Mouse (Mus musculus): ENCODE measurements around the gene Ppp2r5d.

The Ppp2r5d gene

DNA sequence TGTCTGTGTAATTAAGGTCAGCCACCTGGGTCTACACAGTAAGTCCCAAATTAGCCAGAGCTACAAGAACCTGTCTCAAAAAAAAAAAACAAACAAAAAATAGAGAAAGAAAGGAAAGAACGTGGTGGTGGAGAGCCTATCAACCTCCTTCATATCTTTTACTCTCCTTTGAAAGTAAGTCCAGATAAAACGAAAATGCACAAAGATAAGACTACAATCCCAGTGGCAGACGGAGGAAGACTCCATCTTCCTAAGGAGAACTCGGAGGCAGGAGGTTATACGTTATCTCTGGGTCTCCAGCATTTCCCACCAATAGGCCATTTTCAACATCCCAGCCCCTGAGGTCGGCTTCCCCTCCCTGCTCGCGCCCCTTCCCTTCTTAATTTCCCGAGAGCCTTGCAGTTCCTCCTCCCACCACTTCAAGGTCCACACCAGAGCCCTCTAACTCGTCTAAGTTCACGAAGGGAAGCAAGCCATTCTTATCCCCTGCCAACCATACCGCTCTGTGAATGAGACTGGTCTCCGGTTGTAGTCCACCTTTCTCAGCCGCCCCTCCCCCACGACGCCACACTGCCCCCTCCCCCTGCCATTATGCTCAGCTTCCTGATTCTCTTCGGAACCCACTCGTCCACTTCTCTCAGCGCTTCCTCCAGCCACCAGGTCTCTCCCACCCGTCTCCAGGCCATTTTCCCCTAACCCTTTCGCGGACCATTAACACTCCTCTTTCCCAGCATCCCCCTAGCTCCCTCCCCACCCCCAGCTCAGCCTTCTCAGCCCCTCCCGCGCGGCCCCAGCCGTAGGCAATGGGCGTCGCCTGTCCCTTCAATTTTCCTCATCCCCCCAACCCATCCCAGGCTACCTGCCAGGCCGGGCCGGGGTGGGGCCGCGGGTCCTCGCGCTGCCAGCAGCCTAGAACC lies 24.8 kb downstream of the Ppp2r5d start:
- peak; percentile 40 for DNase-seq

DNA sequence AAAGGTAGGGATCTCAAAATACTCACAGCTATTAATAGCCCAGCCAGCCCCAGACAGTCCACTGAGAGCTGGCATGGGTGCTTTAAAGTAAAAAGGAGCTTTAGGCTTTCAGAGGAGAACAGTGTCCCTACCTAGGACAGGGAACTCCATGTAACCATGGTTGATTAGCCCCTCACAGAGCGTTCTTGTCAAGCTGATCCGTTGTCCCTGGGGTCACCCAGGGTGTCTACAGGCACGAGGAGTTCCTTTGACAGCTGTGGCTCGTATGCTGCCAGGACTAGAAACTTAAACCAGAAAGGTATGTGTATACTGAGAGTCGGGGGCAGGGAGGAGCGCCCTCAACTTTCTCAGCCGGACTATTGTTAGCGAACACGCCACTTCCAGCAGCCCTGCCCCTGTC lies 26.0 kb downstream of the Ppp2r5d start:
- DNase-seq, result no peak

DNA sequence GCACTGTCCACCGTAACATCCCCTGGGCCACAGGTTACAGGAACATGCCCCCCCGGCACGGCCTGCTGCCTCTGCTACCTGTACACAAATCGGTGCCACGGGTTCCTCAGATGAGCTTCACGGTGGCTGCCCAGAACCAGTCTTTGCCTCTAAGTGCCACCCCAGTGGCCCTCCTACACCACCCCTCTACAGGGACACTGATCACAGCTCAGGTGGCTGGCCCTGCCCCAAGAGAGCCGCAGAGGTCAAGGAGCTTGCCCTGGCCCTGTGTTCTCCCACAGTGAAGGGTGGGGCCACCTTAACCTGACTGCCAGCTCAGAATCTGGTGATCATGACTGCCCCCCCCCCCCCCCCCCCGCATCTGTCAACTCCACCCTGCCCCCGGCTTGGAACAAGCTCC lies 26.5 kb downstream of the Ppp2r5d start, which contains the start of gene Mea1:
Mea1 (plus strand) TSS at position 378 of the 400 bp plus-strand sequence.
- DNase-seq, result peak; percentile 51

DNA sequence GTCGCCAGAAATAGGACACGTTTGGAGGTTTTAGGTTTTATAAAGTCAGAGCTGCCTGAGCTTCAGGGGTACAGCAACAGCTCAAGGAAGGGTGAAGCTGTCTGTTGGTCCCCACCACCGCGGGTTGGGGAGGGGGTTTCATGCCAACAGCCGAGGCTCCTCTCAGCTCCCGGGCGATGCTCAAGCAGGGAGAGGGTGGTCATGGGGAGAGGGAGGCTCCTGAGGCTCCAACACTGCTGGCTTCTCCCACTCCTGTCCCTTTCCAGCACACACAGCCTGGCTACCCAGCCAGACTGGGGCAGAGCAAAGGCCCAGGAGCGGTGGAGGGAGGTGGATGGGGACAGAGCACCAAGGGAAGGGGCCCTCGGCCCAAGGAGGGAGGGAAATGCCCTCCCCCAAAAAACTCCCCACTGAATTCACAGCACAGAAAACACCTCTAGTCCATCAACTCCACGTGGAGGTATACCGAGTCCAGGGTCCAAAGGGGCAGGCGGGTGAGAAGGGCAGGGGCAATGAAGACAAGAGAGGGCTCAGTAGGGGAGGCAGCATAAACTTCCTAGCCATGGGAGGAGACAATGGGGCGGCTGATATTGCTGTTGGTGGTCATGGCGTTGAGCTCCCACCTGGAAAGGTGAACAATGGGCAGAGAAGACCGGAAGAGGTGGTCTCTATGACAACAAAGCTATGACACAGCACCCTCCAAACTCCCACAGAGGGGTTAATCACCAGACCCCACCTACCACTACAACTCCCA lies 30.2 kb downstream of the Ppp2r5d start:
- no peak for DNase-seq

DNA sequence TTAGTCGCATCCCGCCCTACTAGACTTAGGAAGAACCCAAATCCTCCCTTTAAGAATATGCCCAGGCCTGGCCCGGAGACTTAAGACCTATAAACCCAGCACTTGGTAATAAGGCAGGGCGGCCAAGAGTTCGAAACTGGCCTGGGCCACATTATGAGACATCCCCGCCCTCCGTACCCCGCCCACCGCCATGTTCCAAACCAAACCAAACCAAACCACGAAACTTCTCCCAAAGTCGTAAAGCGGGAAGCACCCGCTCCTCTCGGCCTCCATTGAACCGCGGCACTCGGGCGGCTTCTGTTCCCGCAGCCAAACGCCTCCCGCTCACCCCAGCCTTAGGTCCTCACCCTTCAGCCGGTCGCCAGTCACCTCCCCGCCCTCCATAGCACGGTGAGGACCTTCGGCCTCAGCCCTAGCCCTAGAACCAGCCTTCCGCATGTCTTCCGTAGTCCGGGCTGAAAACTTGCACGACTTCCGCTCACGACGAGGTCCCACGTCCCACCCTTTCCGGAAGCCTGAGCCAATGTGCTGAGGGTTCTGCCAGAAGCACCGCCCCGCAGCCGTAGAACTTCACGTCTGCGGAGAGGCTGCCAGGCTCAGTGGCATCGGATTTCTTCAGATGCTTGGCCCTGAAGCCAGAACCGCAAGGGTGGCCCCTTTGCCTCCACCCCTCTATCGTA lies 30.9 kb downstream of the Ppp2r5d start, which contains the start of gene Rrp36:
Rrp36 (minus strand) TSS at position 503 of the 680 bp plus-strand sequence.
- peak; percentile 92 for DNase-seq

DNA sequence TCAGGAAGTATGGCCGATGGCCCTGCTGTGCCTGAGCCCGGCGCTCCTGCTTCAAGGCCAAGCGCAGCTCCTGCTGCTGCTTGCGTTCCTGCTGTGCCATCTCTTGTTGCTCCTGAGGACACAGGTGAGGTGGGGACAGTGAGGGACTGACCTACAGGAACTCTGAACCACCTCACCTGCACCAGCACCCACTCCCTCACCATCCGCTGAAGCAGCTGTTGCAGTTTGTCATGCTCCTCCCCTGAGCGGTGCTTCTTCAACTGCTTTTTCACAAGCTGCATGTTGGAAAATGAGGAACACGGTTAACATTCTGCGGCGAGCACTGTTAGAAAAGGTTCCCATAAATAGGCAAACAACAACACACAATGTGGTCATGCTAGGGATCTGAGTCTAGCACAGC lies 35.0 kb downstream of the Ppp2r5d start:
- DNase-seq, result no peak

DNA sequence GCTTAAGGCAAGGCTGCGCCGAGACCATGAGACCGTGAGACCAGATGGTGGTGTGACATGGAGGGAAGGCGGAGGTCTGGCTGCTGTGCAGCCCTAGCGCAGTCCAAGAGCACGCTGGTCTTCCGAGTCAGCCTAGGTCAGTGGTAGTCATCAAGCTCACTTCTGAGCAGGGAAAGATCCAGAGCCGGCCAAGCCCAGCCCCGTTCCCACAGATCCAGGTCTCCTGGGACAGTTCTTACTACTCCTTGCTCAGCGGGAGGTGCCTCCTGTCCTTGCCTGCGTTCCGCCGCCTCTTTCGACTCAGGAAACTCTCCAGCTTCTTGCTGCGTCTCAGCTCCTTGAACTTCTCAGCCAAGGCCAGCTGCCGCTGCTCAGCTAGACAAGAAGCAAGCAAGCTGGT lies 37.2 kb downstream of the Ppp2r5d start:
- no peak for DNase-seq

DNA sequence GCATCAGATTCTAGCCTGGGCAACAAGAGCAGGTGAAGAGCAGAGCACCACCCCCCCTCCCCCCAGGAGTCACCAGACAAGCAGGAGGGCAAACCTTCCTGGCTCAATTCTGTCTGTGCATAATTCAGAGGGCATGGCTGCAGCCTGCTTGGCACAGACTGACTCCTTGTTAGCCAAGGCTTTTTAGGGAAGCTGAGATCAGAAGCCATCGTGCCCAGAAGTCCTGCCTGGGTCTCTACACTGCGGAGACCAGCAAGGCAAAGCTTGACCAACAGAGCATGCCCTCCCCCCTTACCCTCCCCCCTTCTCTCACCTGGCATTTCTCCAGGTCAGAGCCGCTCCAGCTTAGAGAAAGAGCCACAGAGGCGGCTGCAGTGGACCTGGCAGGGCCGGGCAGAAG lies 42.2 kb downstream of the Ppp2r5d start:
- DNase-seq, result peak; percentile 44

DNA sequence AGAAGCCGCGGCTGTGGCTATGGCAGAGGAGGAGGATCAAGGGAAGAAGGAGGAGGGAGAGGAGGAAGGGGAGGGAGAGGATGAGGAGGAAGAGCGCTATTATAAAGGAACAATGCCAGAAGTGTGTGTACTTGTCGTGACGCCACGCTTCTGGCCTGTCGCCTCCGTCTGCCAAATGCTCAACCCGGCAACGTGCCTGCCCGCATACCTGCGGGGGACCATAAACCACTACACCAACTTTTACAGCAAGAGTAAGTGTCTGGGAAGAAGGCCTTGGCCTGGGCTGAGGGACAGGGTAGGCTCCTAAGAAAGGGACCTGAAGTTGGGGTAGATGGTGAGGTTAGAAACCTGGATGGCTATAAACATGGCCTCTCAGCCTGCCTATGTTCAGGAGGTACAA lies 42.9 kb downstream of the Ppp2r5d start:
- no peak for DNase-seq

DNA sequence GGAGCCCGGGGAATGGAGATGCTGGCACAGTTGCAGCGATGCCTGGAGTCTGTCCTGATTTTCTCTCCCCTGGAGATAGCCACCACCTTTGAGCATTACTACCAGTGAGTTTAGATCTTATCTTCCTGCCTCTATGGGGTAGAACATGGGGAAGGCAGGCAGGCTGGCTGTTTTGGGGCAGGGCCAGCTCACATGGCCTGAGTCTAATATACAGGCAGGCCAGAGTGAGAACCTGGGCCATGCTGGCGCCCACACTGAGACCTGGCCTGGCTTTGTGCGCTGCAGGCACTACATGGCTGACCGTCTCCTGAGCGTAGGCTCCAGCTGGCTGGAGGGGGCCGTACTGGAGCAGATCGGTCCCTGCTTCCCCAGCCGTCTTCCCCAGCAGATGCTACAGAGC lies 43.6 kb downstream of the Ppp2r5d start:
- no peak for DNase-seq

DNA sequence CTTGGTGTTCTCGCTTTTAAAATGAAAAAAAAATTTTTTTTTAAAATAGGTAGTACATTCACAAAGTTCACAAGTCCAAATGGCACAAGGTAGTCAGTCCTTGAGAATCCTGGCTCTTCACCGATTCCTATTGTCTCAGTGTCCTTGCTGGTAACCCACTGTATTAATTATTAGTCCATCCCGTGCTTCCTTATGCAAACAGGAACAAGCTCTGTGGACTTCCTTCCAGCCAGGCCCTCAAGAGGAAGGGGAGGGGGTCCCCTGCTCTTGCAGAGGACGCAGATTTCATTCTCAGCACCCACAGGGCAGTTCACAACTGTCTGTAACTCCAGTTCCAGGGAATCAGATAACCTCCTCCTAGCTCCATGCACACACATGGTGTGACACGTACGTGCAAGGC lies 48.9 kb downstream of the Ppp2r5d start:
- DNase-seq, result no peak

DNA sequence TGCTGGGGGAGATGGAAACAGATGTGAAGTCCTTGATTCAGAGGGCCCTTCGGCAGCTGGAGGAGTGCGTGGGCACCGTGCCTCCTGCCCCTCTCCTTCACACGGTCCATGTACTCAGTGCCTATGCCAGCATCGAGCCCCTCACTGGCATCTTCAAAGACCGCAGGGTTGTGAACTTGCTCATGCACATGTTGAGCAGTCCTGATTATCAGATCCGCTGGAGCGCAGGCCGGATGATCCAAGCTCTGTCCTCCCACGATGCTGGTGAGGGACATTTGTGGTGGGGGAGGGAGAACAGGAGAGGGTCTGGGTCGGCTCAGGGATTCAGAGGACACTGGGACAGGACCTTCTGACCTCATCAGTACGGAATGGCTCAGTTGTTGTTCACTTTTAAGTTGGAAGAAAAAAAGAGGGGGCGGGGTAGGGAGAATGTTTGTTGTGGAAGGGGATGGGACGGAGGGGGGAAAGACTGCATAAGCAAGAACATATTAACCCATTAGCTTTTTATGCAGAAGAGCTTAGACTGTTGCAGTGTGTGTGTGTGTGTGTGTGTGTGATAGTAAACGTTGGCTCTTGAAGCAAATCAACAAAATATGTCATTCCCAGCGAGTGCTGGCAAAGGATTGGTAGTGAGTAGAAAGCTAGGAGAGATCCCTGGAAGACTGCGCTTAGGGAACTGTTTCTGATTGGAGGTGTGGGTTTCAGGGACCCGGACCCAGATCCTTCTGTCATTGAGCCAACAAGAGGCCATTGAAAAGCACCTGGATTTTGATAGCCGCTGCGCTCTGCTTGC lies 53.0 kb downstream of the Ppp2r5d start:
- no peak for DNase-seq

DNA sequence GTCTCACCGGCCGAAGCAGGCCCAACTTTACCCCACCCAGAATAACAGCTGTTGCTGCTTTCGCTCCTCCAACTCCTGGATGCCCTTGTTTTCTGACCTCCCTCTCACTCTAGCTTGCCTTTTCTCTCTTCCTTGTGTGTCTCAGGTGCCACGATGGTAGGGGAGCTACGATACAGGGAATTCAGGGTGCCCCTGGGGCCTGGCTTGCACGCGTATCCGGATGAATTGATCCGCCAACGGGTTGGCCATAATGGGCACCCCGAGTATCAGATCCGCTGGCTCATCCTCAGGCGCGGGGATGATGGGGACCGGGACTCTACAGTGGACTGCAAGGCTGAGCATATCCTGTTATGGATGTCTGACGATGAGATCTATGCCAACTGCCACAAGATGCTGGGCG lies 53.6 kb downstream of the Ppp2r5d start:
- no peak for DNase-seq

DNA sequence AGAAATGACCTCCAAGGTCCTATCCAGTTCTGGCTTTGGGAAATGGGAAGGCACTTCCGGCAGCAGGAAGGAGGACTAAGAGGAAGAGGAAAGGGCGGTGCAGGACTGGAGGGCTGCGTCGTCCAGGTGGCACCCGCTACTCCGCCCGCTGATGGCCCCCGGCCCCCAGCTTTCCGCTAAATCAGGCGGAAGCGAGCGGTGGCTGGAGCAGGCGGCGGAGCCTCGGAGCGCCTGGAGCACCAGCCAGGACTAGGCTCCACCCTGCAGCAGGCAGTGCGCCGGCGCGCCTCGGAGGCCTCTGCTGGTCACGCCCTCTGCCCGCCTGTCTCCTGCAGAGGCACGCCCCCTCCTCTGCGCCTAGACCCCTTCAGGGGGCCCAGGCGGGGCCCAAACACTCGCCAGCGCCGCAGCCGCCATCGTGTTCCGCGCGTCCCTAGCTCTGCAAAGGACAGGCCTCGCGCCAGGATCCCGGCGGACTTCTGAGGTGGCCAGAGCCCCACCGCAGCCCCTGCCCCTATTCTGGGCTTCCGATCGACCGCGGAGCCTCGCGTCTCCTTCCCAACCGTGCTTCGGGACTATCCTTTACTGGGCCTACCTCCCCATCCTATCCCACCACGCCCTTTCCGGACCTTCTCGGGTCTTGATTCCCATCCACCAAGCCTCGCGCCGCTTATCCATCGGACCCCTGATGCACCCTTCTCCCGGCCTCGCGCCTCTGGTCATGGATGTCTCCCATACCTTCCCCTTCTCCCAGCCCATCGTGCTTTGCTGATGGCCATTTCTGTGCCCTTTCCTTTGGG lies 54.5 kb downstream of the Ppp2r5d start, which contains the start of gene Cul7:
Cul7 (plus strand) TSS at position 106 of the 800 bp plus-strand sequence.
- peak; percentile 93 for DNase-seq

DNA sequence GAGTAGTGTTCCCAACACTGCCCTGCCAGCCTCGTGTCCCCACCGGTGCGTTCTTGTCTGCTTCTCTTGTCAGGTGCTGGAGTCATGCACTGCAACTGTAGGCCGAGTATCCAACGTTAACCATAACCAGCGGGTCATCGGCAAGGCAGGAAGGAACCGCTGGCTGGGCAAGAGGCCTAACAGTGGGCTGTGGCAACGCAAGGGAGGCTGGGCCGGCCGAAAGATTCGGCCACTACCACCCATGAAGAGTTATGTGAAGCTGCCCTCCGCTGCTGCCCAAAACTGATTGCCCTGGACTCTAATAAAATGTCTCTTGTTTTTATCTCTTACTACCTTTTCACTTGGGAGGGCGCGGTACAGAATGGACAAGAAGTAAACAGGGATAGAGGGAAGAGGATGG lies 55.1 kb downstream of the Ppp2r5d start:
- DNase-seq, result no peak

DNA sequence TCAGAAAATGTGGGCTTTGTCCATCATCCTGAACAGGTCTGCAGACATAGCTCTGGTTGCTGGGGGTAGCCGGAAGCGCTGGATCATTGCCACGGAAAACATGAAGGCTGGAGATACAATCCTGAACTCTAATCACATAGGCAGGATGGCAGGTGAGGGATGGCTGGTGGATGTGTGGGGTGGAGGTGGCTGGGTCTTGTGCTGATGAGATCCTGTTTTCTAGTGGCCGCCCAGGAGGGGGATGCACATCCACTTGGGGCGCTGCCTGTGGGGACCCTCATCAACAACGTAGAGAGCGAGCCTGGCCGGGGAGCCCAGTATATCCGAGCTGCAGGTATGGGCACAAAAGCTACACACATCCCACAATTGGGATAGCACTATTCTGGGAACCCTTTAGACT lies 56.5 kb downstream of the Ppp2r5d start:
- no peak for DNase-seq

DNA sequence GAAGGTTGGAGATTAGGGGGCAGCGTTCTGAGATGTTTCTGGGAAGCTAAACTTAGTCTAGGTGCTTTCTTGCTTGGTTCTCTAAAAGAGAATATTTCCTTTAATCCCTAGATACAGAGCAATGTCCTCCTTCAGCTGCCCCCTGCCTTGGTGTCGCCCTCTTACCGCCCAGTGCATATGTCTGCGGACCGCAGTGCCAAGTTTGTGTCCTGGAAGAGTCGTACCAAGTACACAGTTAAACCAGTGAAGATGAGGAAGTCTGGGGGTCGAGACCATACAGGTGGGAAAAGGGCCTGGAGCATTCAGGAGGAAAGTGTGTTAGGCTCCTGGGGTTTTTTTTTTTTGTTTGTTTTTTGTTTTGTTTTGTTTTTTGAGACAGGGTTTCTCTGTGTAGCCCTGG lies 57.6 kb downstream of the Ppp2r5d start:
- DNase-seq, result no peak

DNA sequence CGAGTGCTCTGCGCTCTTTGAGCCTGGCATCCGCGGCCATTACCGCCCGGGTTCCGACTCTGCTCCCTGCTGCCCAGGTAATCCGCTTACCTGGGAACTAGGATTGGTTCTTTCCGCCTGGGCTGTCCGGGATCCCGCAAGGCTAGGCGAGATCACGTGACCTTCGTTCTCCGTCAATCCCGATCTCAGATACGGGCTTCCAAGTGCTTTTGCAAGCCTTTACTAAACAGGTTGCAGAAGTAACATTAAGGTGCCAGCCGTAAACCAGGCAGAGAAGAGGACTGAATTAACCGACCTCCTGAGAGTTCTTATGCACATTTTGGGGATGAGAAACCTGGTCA lies 58.6 kb downstream of the Ppp2r5d start:
- DNase-seq, result no peak

DNA sequence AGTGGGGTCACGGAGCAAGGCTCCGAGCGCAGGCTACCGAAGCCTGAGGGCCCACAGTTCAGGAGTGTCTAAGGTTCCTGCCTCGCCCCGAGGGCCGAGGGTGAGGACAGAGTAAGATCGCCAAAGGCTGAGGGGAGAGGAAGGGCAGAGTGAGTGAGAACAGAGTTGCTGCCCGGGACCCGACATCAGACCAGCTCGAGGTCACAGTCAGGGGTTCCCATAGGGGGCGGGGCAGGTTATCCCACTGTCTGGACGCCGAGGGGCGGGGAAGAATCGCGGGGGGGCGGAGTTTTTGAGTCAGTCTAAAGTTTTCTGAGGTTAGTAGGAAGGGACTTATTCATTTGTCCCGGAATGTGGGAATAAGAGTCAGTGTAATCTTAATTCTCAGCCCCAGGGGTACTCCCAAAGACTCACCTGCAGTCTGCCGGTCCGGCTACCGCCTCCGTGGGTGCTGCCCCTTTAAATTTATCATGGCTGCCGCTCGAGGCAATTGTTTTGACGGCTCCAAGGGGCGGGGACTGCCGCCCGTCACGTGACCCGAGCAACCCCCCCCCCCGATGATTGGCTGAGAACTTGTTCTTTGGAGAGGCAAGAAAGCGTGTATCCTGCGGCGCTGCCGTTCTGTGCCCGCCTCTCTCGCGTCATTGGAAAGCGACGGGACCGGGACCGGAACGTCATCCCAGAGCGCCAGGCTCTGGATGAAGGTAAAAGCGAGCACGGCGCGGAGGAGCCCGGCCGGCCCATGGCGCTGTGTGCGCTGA lies 59.2 kb downstream of the Ppp2r5d start, which contains the start of the genes Klc4 and Mrpl2:
Klc4 (minus strand) TSS at position 462 of the 761 bp plus-strand sequence.
Mrpl2 (plus strand) TSS at position 669 of the 761 bp plus-strand sequence.
- peak; percentile 98 for DNase-seq

DNA sequence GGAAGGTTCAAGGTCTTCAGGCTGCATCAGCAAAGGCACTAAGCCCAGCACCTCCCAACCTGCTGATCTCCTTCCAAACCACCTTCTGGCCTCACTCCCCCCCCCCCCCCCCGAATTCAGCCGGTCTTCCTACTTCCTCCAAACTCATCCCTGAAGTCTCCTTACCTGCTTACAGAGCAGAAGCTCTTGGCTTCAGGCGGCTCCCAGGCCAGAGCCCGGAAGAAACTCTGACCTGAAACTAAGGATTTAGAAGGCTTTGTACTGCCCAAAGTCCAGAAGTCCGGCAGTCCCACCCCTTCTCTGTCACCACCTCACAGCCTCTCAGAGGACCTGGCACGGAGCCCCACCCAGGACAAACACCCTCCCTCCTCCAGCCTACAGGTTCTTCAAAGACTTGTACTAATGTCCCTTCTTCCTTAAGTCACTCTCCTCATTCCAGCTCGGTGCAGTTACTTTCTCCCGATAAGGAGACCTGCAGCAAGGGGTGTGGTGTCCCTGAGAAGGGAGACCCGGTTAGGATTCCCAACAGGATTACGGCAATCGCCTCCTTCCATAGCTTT lies 59.9 kb downstream of the Ppp2r5d start:
- peak; percentile 94 for DNase-seq
